Mouse (Mus musculus) kidney, adult 18-20 months (tissue): Measurements from ENCODE around the gene Ist1.
A peak's percentile ranks its signal among the peaks of the same experiment; 100 is the strongest.

Source experiments
- DNase-seq: peaks from one replicate; pipeline ENCODE4 v3.0.0; 2021

Ist1 gene

GRCm38 (mm10) chr8:109681535-109681934 is 11.5 kb downstream of the Ist1 start:
- no peak for DNase-seq

GRCm38 (mm10) chr8:109675896-109676643 is 17.0 kb downstream of the Ist1 start:
- DNase-seq = no peak

GRCm38 (mm10) chr8:109673596-109673995 is 19.5 kb downstream of the Ist1 start:
- DNase-seq = peak; percentile 46

GRCm38 (mm10) chr8:109672656-109673055 is 20.4 kb downstream of the Ist1 start:
- DNase-seq = no peak

- DNase-seq = no peak
Observed at GRCm38 (mm10) chr8:109666616-109667015, 26.4 kb downstream of the Ist1 start.

GRCm38 (mm10) chr8:109662328-109662727 is 30.7 kb downstream of the Ist1 start:
- no peak for DNase-seq

GRCm38 (mm10) chr8:109656860-109657259 is 36.2 kb downstream of the Ist1 start:
- no peak for DNase-seq

GRCm38 (mm10) chr8:109650801-109651200 is 42.3 kb downstream of the Ist1 start:
- no peak for DNase-seq

GRCm38 (mm10) chr8:109648469-109648868 is 44.6 kb downstream of the Ist1 start:
- DNase-seq = no peak

GRCm38 (mm10) chr8:109647331-109647730 is 45.7 kb downstream of the Ist1 start:
- DNase-seq = no peak

GRCm38 (mm10) chr8:109641236-109641635 is 51.8 kb downstream of the Ist1 start:
- no peak for DNase-seq

- DNase-seq = no peak
Observed at GRCm38 (mm10) chr8:109640410-109640809, 52.6 kb downstream of the Ist1 start.

- DNase-seq = no peak
Observed at GRCm38 (mm10) chr8:109638851-109639250, 54.2 kb downstream of the Ist1 start.

GRCm38 (mm10) chr8:109635146-109635545 is 57.9 kb downstream of the Ist1 start:
- no peak for DNase-seq

- DNase-seq = no peak
Observed at GRCm38 (mm10) chr8:109632498-109632897, 60.6 kb downstream of the Ist1 start.

- no peak for DNase-seq
Observed at GRCm38 (mm10) chr8:109628638-109629037, 64.4 kb downstream of the Ist1 start.
